Mouse (Mus musculus): ENCODE results near the gene Llgl1. TPM values are rescaled to one million over a fixed set of nuclear protein-coding genes. Genes with fewer than 3 reads are reported as not detected.

Llgl1 gene
- polyA plus RNA-seq (2014; fragmentation: Nextera tagmentation; extraction: Ambion mirVana): 35.6 and 35.9 TPM in 2 replicates

- under 1% methylated on average over 72 of the region's 73 CpGs for WGBS
- peak within 1 kb of the TSS; percentile 84 for H3K9ac ChIP-seq (ENCODE audit: low read depth, low read length)
- H3K4me3 ChIP-seq (ENCODE audit: low read depth, low read length): peak within 1 kb of the TSS; percentile 78
- peak within 1 kb of the TSS; percentile 58 for H3K27ac ChIP-seq (ENCODE audit: low read depth, low read length)
- no peaks in the 10 kb centered on the region for H3K27me3 ChIP-seq (replicated peaks; ENCODE audit: control insufficient read depth, insufficient read depth, low read length)
- ATAC-seq (replicated peaks; ENCODE audit: low FRiP score): peak; percentile 87
- H3K4me2 ChIP-seq: peak within 1 kb of the TSS; percentile 69
- H3K36me3 ChIP-seq (ENCODE audit: control insufficient read depth, insufficient read depth, low read length): no peaks in the 10 kb centered on the region
- peaks cover 15% of the 10 kb centered on the region for H3K4me1 ChIP-seq (replicated peaks; ENCODE audit: control insufficient read depth, insufficient read depth, low read length)
- DNase-seq (ENCODE audit: low spot score): peak; percentile 98
- no peaks in the 10 kb centered on the region for H3K9me3 ChIP-seq (ENCODE audit: control insufficient read depth, low read length)
These were observed at the start of gene Llgl1 for GRCm38 (mm10) chr11:60699524-60700075. Gene Llgl1, plus strand, starts transcription at chr11:60699723.

GRCm38 (mm10) chr11:60696165-60696564 lies 3.4 kb upstream of the Llgl1 start:
- Histone ChIP-seq H3K36me3 (ENCODE audit: control insufficient read depth, insufficient read depth, low read length) (no peaks in the 10 kb centered on the region), H3K4me3 (ENCODE audit: low read depth, low read length) (no peak overlapping the region), H3K4me2 (no peak overlapping the region), H3K9ac (ENCODE audit: low read depth, low read length) (no peak overlapping the region), H3K27ac (ENCODE audit: low read depth, low read length) (no peak overlapping the region), H3K4me1 (replicated peaks; ENCODE audit: control insufficient read depth, insufficient read depth, low read length) (peaks cover 15% of the 10 kb centered on the region), H3K27me3 (replicated peaks; ENCODE audit: control insufficient read depth, insufficient read depth, low read length) (no peaks in the 10 kb centered on the region), H3K9me3 (ENCODE audit: control insufficient read depth, low read length) (no peaks in the 10 kb centered on the region)
- ATAC-seq (replicated peaks; ENCODE audit: low FRiP score): no peak
- WGBS: 62% methylated on average over 1 of the region's 1 CpGs
- DNase-seq (ENCODE audit: low spot score): no peak

GRCm38 (mm10) chr11:60697561-60697960 lies 2.0 kb upstream of the Llgl1 start:
- ATAC-seq (replicated peaks; ENCODE audit: low FRiP score) (no peak), DNase-seq (ENCODE audit: low spot score) (no peak)
- Histone ChIP-seq H3K27me3 (replicated peaks; ENCODE audit: control insufficient read depth, insufficient read depth, low read length) (no peaks in the 10 kb centered on the region), H3K9ac (ENCODE audit: low read depth, low read length) (no peak overlapping the region), H3K27ac (ENCODE audit: low read depth, low read length) (no peak overlapping the region), H3K4me3 (ENCODE audit: low read depth, low read length) (no peak overlapping the region), H3K4me2 (no peak overlapping the region), H3K4me1 (replicated peaks; ENCODE audit: control insufficient read depth, insufficient read depth, low read length) (peaks cover 15% of the 10 kb centered on the region), H3K36me3 (ENCODE audit: control insufficient read depth, insufficient read depth, low read length) (no peaks in the 10 kb centered on the region), H3K9me3 (ENCODE audit: control insufficient read depth, low read length) (no peaks in the 10 kb centered on the region)
- WGBS: 56% methylated on average over 2 of the region's 2 CpGs

GRCm38 (mm10) chr11:60698806-60699523 lies 558 bp upstream of the Llgl1 start:
- Histone ChIP-seq H3K9me3 (ENCODE audit: control insufficient read depth, low read length) (no peaks in the 10 kb centered on the region), H3K9ac (ENCODE audit: low read depth, low read length) (peak overlapping the region; percentile 60), H3K27ac (ENCODE audit: low read depth, low read length) (peak overlapping the region; percentile 58; the same call in 1 of the 2 replicates), H3K4me1 (replicated peaks; ENCODE audit: control insufficient read depth, insufficient read depth, low read length) (peaks cover 15% of the 10 kb centered on the region), H3K36me3 (ENCODE audit: control insufficient read depth, insufficient read depth, low read length) (no peaks in the 10 kb centered on the region), H3K4me3 (ENCODE audit: low read depth, low read length) (peak overlapping the region; percentile 78), H3K27me3 (replicated peaks; ENCODE audit: control insufficient read depth, insufficient read depth, low read length) (no peaks in the 10 kb centered on the region), H3K4me2 (peak overlapping the region; percentile 69)
- DNase-seq (ENCODE audit: low spot score) (peak; percentile 77), ATAC-seq (replicated peaks; ENCODE audit: low FRiP score) (peak; percentile 32)
- 3% methylated on average over 22 of the region's 22 CpGs for WGBS

- H3K4me3 ChIP-seq (ENCODE audit: low read depth, low read length): peak overlapping the region; percentile 78
- H3K9ac ChIP-seq (ENCODE audit: low read depth, low read length): peak overlapping the region; percentile 84
- peaks cover 15% of the 10 kb centered on the region for H3K4me1 ChIP-seq (replicated peaks; ENCODE audit: control insufficient read depth, insufficient read depth, low read length)
- 27% methylated on average over 12 of the region's 12 CpGs for WGBS
- H3K4me2 ChIP-seq: peak overlapping the region; percentile 69
- H3K36me3 ChIP-seq (ENCODE audit: control insufficient read depth, insufficient read depth, low read length): peaks cover 3% of the 10 kb centered on the region; the same call in 1 of the 2 replicates
- no peaks in the 10 kb centered on the region for H3K9me3 ChIP-seq (ENCODE audit: control insufficient read depth, low read length)
- ATAC-seq (replicated peaks; ENCODE audit: low FRiP score) (no peak), DNase-seq (ENCODE audit: low spot score) (no peak)
- H3K27me3 ChIP-seq (replicated peaks; ENCODE audit: control insufficient read depth, insufficient read depth, low read length): no peaks in the 10 kb centered on the region
- H3K27ac ChIP-seq (ENCODE audit: low read depth, low read length): peak overlapping the region; percentile 38
These were observed 1.0 kb downstream of the Llgl1 start for GRCm38 (mm10) chr11:60700320-60701185.

GRCm38 (mm10) chr11:60701611-60702010 lies 2.1 kb downstream of the Llgl1 start:
- WGBS: 88% methylated on average over 3 of the region's 4 CpGs
- Histone ChIP-seq H3K4me3 (ENCODE audit: low read depth, low read length) (no peak overlapping the region), H3K4me2 (no peak overlapping the region), H3K9me3 (ENCODE audit: control insufficient read depth, low read length) (no peaks in the 10 kb centered on the region), H3K9ac (ENCODE audit: low read depth, low read length) (no peak overlapping the region), H3K27ac (ENCODE audit: low read depth, low read length) (no peak overlapping the region), H3K27me3 (replicated peaks; ENCODE audit: control insufficient read depth, insufficient read depth, low read length) (no peaks in the 10 kb centered on the region), H3K36me3 (ENCODE audit: control insufficient read depth, insufficient read depth, low read length) (peaks cover 11% of the 10 kb centered on the region; the same call in 1 of the 2 replicates), H3K4me1 (replicated peaks; ENCODE audit: control insufficient read depth, insufficient read depth, low read length) (peaks cover 15% of the 10 kb centered on the region)
- ATAC-seq (replicated peaks; ENCODE audit: low FRiP score): no peak
- no peak for DNase-seq (ENCODE audit: low spot score)

- WGBS: 39% methylated on average over 4 of the region's 4 CpGs
- H3K9ac ChIP-seq (ENCODE audit: low read depth, low read length): no peak overlapping the region
- no peak overlapping the region for H3K4me2 ChIP-seq
- H3K4me3 ChIP-seq (ENCODE audit: low read depth, low read length): no peak overlapping the region
- H3K36me3 ChIP-seq (ENCODE audit: control insufficient read depth, insufficient read depth, low read length): peaks cover 24% of the 10 kb centered on the region
- no peak for ATAC-seq (replicated peaks; ENCODE audit: low FRiP score)
- H3K27me3 ChIP-seq (replicated peaks; ENCODE audit: control insufficient read depth, insufficient read depth, low read length): no peaks in the 10 kb centered on the region
- no peak overlapping the region for H3K27ac ChIP-seq (ENCODE audit: low read depth, low read length)
- no peak for DNase-seq (ENCODE audit: low spot score)
- H3K9me3 ChIP-seq (ENCODE audit: control insufficient read depth, low read length): no peaks in the 10 kb centered on the region
- peaks cover 15% of the 10 kb centered on the region for H3K4me1 ChIP-seq (replicated peaks; ENCODE audit: control insufficient read depth, insufficient read depth, low read length)
These were observed 3.6 kb downstream of the Llgl1 start for GRCm38 (mm10) chr11:60703131-60703530.

- peaks cover 9% of the 10 kb centered on the region for H3K4me1 ChIP-seq (replicated peaks; ENCODE audit: control insufficient read depth, insufficient read depth, low read length)
- H3K36me3 ChIP-seq (ENCODE audit: control insufficient read depth, insufficient read depth, low read length): peaks cover 28% of the 10 kb centered on the region
- no peak overlapping the region for H3K27ac ChIP-seq (ENCODE audit: low read depth, low read length)
- no peak overlapping the region for H3K4me3 ChIP-seq (ENCODE audit: low read depth, low read length)
- ATAC-seq (replicated peaks; ENCODE audit: low FRiP score) (no peak), DNase-seq (ENCODE audit: low spot score) (no peak)
- H3K9ac ChIP-seq (ENCODE audit: low read depth, low read length): no peak overlapping the region
- no peaks in the 10 kb centered on the region for H3K9me3 ChIP-seq (ENCODE audit: control insufficient read depth, low read length)
- H3K27me3 ChIP-seq (replicated peaks; ENCODE audit: control insufficient read depth, insufficient read depth, low read length): no peaks in the 10 kb centered on the region
- no peak overlapping the region for H3K4me2 ChIP-seq
- 91% methylated on average over 19 of the region's 19 CpGs for WGBS
These were observed 4.7 kb downstream of the Llgl1 start for GRCm38 (mm10) chr11:60704023-60704880.
